Comparison of ENCODE assay signal across 28 mouse cellular contexts in genomic region chr11:6050066-6050560, GRCm38 (mm10). TPM values are rescaled to one million over a fixed set of nuclear protein-coding genes. Genes with fewer than 3 reads are reported as not detected.
DNase-seq lines count a peak whose midpoint lies in the region; ATAC-seq and TF ChIP-seq lines count a peak whose summit lies in the region.
"Had no signal": no experiment of that assay in that cellular context is flagged by ENCODE, and none has a peak within 500 bp of the region (broad histone marks: within the 10 kb centered on the region; RNA-seq: fewer than 3 reads in every experiment).

No protein-coding gene starts in this region.

- no peaks in the 10 kb centered on the region for H3K9me3 ChIP-seq in kidney, embryonic 16.5 days (ENCODE audit: low read length)
- H3K9me3 ChIP-seq: embryonic facial prominence, embryonic 13.5 days; heart, embryonic 12.5 days; hindbrain, embryonic 10.5 days; intestine, embryonic 15.5 days; limb, embryonic 13.5 days; midbrain, embryonic 12.5 days had no signal

- H3K36me3 ChIP-seq in liver, adult 2 months (ENCODE audit: control insufficient read depth, insufficient read depth, low read length), result no peaks in the 10 kb centered on the region
- H3K36me3 ChIP-seq in kidney, embryonic 16.5 days (ENCODE audit: insufficient read depth, low read length), result no peaks in the 10 kb centered on the region
- H3K36me3 ChIP-seq: embryonic facial prominence, embryonic 13.5 days; heart, embryonic 12.5 days; hindbrain, embryonic 10.5 days; intestine, embryonic 15.5 days; limb, embryonic 13.5 days; midbrain, embryonic 12.5 days had no signal

- peak overlapping the region; percentile 84 for H3K27ac ChIP-seq in gastrocnemius, adult 2 months
- H3K27ac ChIP-seq in liver, adult 2 months (replicated peaks; ENCODE audit: insufficient read depth, low read depth, low read length), result no peak overlapping the region
- H3K27ac ChIP-seq in kidney, embryonic 16.5 days (ENCODE audit: low read length), result no peak overlapping the region
- H3K27ac ChIP-seq: embryonic facial prominence, embryonic 13.5 days; hindbrain, embryonic 10.5 days; intestine, embryonic 15.5 days; limb, embryonic 13.5 days; liver, embryonic 14.5 days; midbrain, embryonic 12.5 days; stomach, postnatal 0 days had no signal

- no peak overlapping the region for H3K4me3 ChIP-seq in gastrocnemius, adult 2 months
- H3K4me3 ChIP-seq in liver, adult 2 months (ENCODE audit: insufficient read depth, low read depth, low read length), result no peak overlapping the region
- H3K4me3 ChIP-seq in kidney, embryonic 16.5 days (ENCODE audit: low read length), result no peak overlapping the region
- H3K4me3 ChIP-seq: embryonic facial prominence, embryonic 13.5 days; erythroblast, embryonic 14.5 days; heart, embryonic 12.5 days; hindbrain, embryonic 10.5 days; intestine, embryonic 15.5 days; limb, embryonic 13.5 days; midbrain, embryonic 12.5 days had no signal

- H3K27me3 ChIP-seq in liver, adult 2 months (ENCODE audit: control insufficient read depth, insufficient read depth, low read length), result no peaks in the 10 kb centered on the region
- no peaks in the 10 kb centered on the region for H3K27me3 ChIP-seq in kidney, embryonic 16.5 days (ENCODE audit: insufficient read depth, low read length)
- H3K27me3 ChIP-seq: embryonic facial prominence, embryonic 13.5 days; heart, embryonic 12.5 days; midbrain, embryonic 12.5 days had no signal

- no peak overlapping the region for H3K4me2 ChIP-seq in kidney, embryonic 16.5 days (replicated peaks; ENCODE audit: low read depth, low read length)
- H3K4me2 ChIP-seq: embryonic facial prominence, embryonic 13.5 days; heart, embryonic 12.5 days; intestine, embryonic 15.5 days; limb, embryonic 13.5 days; lung, embryonic 14.5 days; midbrain, embryonic 12.5 days had no signal

- no peak overlapping the region for H3K9ac ChIP-seq in liver, adult 2 months (ENCODE audit: low read depth, low read length)
- H3K9ac ChIP-seq in kidney, embryonic 16.5 days (replicated peaks; ENCODE audit: low read length), result no peak overlapping the region
- H3K9ac ChIP-seq: embryonic facial prominence, embryonic 13.5 days; heart, embryonic 12.5 days; intestine, embryonic 15.5 days; limb, embryonic 13.5 days; liver, embryonic 14.5 days; lung, embryonic 14.5 days; midbrain, embryonic 12.5 days had no signal

- no peak for TF ChIP-seq CTCF in gastrocnemius, adult 2 months (IDR thresholded peaks at IDR 0.05)
- no peak for TF ChIP-seq CTCF in liver, adult 2 months (IDR thresholded peaks at IDR 0.05; ENCODE audit: low read depth, low read length)

- 39% methylated on average over 4 of the region's 4 CpGs for whole genome bisulfite sequencing in liver, adult 2 months
- WGBS in kidney, embryonic 16.5 days, result 84% methylated on average over 4 of the region's 4 CpGs

- TF ChIP-seq POLR2A in liver, adult 2 months (IDR thresholded peaks at IDR 0.05; ENCODE audit: extremely low read depth, insufficient read depth, low read length), result no peak

- H3K4me1 ChIP-seq in liver, adult 2 months (ENCODE audit: control insufficient read depth, insufficient read depth, low read length), result peaks cover 3% of the 10 kb centered on the region
- H3K4me1 ChIP-seq in kidney, embryonic 16.5 days (ENCODE audit: insufficient read depth, low read length), result no peaks in the 10 kb centered on the region
- H3K4me1 ChIP-seq: embryonic facial prominence, embryonic 13.5 days; heart, embryonic 12.5 days; intestine, embryonic 15.5 days; limb, embryonic 13.5 days; midbrain, embryonic 12.5 days had no signal

- no peak for ATAC-seq in kidney, embryonic 16.5 days (ENCODE audit: low FRiP score, low TSS enrichment)
- ATAC-seq: forebrain, embryonic 14.5 days; intestine, embryonic 15.5 days; Patski had no signal

- H3K79me2 ChIP-seq in liver, adult 2 months (ENCODE audit: control insufficient read depth, insufficient read depth, low read length), result no peaks in the 10 kb centered on the region

- intact Hi-C loops in gastrocnemius, adult 2 months (cut with DNase I), result no loop called here

- DNase-seq in gastrocnemius, adult 2 months, result no peak
- DNase-seq in gastrocnemius, postnatal 10 days, result no peak
- DNase-seq in liver, adult 2 months (ENCODE audit: extremely low read depth, low read depth, low spot score), result peak; percentile 94
- DNase-seq in liver (no peak), adipocyte (ENCODE audit: low spot score) (no peak)
- DNase-seq in cerebellum, postnatal 10 days, result peak; percentile 73
- DNase-seq: adrenal gland, adult 8-10 months; embryo, embryonic 11 days; gastrocnemius, postnatal 25 days; heart, adult 18-20 months; heart, postnatal 10 days; kidney, adult 8-10 months; kidney, postnatal 14 days; layer of hippocampus, postnatal 36 days; lung, embryonic 14.5 days; right cerebral cortex, postnatal 14 days had no signal

RNA-seq across cellular contexts. Expression of gene Camk2b, which starts 16.0 kb away (rescaled TPM):
- total RNA-seq in gastrocnemius, adult 2 months (2021), result 100 to 1,000 TPM; 108 to 128 TPM
- 100 to 1,000 TPM; 188 to 190 TPM for total RNA-seq in gastrocnemius, postnatal 10 days (2021)
- 6.4 and 8.5 TPM in 2 replicates for total RNA-seq in liver, adult 2 months (2014; rRNA removed)
- 2.9 and 8.1 TPM in 2 replicates for polyA plus RNA-seq in liver, adult 2 months (2012; rRNA removed)
- 3.4 and 4.1 TPM in 2 replicates for polyA plus RNA-seq in kidney, embryonic 16.5 days (2015; fragmentation: Nextera tagmentation; extraction: Ambion mirVana)
- polyA plus RNA-seq: erythroblast, embryonic 14.5 days had no signal

Comparison
In these comparisons a context has a peak if more than half of its experiments do, and no peak if none do; other contexts are left out.
1. DNase-seq: peak in liver, adult 2 months (single experiment) and cerebellum, postnatal 10 days (2 of 2); none in gastrocnemius, adult 2 months (single experiment), gastrocnemius, postnatal 10 days (single experiment), liver (single experiment) and adipocyte (single experiment).
2. RNA of gene Camk2b, which starts 16.0 kb away (total RNA-seq): 188 to 190 TPM in gastrocnemius, postnatal 10 days and 108 to 128 TPM in gastrocnemius, adult 2 months; 6.4 to 8.5 TPM in liver, adult 2 months; every median in the first group is over 10 times any median in the second.